Mouse (Mus musculus) CD4-positive, CD25-positive, alpha-beta regulatory T cell, adult 2 months (primary cell): ENCODE results near the gene Tmem86a.
"Not testable (repeated sequence)": the region's sequence is repeated elsewhere in the genome, so short reads cannot be mapped to it uniquely, and the experiment has no call there.

Source experiments
- DNase-seq: peaks from one replicate; pipeline ENCODE4 v3.0.0-alpha.2; 2012; ENCODE audit warnings: low read depth, low spot score

Tmem86a gene

DNA sequence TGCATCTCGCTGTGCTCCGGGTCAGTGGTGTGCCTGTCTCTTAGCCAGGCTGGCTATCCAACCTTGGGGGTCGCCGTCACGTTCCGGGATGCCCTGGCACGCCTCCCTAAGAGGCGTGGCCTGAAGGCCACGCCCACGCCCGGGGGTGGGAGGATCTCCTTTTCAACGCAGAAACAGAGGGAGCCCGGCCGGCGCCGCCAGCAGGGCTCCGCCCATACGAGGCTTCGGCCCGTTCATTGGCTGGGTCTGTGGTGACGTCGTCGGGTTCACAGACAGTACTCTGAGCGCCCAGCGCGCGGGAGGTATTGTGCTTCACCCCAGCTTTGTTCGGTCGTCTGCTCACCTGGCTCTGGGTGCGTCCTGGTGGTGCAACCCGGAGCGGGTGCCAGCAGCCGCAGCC, at the start of gene Tmem86a:
Gene Tmem86a (plus strand): TSS at position 236 of the 400 bp plus-strand sequence.
- peak; percentile 97 for DNase-seq

DNA sequence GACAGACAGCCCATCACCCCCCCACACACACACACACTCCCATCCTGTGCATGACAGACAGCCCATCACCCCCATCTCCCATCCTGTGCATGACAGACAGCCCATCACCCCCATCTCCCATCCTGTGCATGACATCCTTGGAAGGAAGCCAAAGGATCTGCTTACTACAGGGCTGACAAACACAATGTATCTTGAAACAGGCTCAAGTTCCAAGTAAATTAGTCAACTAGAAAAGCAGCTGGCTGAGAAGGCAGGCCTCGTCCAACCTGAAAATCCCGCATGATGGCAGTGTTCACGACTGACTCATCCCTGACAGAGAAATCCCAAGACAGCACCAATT, 49.8 kb upstream of the Tmem86a start:
- no peak for DNase-seq

GRCm38 (mm10) chr7:47001125-47001899, 49.1 kb upstream of the Tmem86a start:
- DNase-seq: no peak

DNA sequence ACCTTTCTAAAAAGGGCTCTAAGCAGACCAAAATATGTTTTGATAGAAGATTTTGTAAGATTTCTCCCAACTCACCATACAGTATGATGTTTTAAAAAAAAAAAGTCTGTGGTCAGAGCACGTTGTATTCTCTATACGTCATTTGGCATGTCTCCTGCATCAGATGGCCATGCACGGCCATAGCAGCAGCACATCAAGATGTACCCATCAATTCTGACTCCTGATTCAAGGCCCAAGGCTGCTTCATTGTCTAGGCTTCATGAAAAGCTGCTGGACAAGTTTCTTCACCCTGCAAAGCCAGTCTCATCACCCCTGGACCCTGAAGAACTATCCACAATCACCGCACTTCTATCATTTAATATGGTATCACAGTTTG, 48.5 kb upstream of the Tmem86a start:
- no peak for DNase-seq

DNA sequence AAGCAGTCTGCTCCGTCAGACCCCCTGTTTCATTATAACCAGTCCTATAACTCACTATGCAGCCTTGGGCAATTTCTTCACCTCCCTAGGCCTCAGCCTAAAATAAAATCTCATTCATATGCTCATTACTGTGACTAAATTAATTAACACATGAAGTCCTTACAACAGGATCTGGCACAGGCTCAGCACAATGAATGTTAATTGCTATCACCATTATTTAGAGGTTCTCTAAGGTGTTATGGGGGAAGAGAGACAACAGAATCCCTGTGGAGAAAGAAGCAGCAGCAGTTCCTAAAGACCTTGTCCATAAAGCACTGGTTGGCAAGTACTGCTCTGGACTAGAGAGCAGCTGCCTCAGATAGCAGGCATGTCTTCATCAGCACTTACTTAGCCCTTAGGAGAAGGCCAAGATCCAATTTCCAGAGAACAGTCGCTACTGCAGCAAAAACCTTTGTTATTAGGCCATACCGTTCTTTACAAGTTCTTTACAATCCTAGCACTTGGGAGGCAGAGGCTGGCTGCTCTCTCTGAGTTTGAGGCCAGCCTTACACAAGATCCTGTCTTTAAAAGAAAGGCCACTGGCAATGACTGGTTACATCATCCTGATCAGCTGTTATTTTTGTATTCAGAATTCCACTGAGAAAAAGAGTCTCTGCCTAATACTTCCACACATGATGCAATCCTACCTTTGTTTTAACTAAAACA, 46.8 kb upstream of the Tmem86a start:
- no peak for DNase-seq

- peak; percentile 49 for DNase-seq
Observed at GRCm38 (mm10) chr7:47007109-47007780, 43.2 kb upstream of the Tmem86a start.

DNA sequence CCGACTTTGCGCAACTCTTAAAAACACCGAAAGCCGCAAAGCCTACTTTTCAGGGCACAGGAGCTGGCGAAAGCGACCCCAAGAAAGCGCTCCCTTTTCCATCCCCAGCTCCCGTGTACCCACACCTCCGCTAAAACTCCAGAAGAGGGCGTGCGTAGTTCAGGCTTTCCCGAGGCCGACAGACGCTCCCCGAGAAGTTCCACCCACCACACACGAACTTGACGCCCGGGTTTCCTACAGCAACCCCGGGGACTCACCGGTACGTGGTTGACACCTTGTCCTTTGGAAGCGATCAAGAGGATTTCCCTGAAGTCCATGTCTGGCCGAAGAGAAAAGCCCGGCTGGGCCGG, 42.6 kb upstream of the Tmem86a start:
- no peak for DNase-seq

DNA sequence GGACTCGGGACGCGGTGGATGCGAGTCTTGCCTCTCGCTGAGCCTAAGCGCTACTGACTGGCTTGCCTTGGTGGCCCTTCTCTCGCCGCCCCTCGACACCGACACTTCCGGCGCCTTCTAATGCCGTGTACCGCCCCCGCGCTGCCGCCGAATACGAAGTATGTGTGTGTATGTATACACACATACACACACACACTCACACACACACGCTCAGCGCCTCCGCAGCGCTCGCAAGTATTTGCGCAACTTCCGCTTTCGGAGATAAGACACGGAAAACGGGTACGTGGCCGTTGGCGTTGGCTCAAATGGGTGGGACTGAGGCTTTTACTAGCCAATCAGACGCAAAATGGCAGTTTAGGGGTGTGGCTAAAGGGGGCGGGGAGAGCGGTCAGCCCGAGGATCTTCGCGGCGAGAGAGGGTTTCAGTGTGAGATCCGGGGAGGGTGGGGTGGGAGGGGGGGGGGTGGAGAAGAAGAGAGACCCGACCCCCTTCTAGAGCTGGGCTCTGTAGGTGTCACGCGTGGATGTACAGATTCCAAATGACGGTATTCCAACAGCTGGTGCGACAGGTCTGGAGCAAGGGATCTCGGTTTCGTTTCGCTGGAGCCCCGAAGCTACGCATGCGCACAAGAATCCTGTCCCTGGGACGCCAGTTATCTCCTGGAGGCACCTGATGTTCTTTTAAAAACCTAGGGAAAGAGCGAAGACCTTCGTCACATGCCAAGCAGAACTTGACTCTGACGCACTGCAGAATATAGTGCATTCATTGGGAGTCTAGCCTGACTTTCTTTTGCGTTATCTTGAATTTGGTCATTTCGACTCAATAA, 42.0 kb upstream of the Tmem86a start, which contains the start of gene Spty2d1:
Gene Spty2d1 (minus strand): TSS at position 244 of the 826 bp plus-strand sequence.
- peak; percentile 99 for DNase-seq

DNA sequence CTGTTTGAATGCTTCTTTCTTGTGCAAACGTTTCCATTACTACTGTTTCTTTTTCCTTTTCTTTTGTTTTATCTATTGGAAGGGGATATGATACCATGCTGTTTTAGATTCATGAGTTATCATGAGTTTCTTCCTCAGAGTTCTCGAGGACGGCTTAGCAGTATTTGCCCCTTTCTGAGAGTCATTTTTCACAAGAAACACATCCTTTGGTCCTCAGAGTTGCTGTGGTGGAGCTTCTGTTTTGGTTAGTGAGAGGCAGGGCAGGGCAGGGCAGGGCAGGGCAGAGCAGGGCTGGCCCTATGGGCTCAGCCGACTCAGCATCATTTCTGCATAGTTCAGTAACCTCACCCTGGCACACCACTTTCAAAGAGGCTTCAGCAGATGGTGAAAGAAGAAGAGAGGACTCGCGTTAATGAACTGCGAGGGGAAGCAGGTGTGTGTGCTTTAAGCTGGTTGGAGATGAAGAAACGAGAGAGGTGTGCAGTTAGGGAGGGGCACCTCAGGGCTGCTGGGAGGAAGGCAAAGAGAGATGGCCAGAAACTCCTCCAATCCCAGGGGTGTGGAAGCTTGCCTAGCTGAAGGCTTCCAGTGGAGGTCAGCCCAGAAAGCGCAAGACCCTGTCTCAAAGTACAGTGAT, 37.2 kb upstream of the Tmem86a start:
- no peak for DNase-seq

GRCm38 (mm10) chr7:47014564-47015389, 35.6 kb upstream of the Tmem86a start:
- DNase-seq: no peak

- DNase-seq: peak; percentile 81
Observed at GRCm38 (mm10) chr7:47015390-47016065, 34.9 kb upstream of the Tmem86a start.

GRCm38 (mm10) chr7:47016602-47017001, 33.8 kb upstream of the Tmem86a start:
- no peak for DNase-seq

GRCm38 (mm10) chr7:47017146-47017545, 33.3 kb upstream of the Tmem86a start:
- no peak for DNase-seq

- DNase-seq: no peak
Observed at GRCm38 (mm10) chr7:47019641-47020040, 30.8 kb upstream of the Tmem86a start.

GRCm38 (mm10) chr7:47020956-47021355, 29.4 kb upstream of the Tmem86a start:
- no peak for DNase-seq

DNA sequence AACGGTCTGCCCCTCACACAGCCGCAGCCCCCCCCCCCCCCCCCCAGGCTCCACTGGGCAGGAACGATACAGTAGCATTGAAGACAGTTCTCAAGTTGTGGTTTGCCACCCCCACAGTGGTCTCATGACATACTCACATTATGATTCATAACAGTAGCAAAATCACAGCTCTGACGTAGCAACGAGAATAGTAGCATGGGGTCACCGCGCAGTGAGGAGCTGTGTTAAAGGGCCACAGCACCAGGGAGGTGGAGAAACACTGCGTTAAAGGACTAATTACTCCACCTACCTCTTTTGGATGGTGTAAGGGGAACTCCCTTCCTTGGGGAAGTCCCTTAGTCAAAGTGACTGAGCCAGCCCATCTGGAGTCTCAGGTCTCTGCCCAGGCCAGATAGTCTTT, 27.9 kb upstream of the Tmem86a start:
- peak; percentile 90 for DNase-seq

GRCm38 (mm10) chr7:47023530-47023929, 26.9 kb upstream of the Tmem86a start:
- DNase-seq: peak; percentile 92

GRCm38 (mm10) chr7:47024454-47024853, 25.9 kb upstream of the Tmem86a start:
- DNase-seq: no peak

GRCm38 (mm10) chr7:47025429-47025828, 25.0 kb upstream of the Tmem86a start:
- no peak for DNase-seq

DNA sequence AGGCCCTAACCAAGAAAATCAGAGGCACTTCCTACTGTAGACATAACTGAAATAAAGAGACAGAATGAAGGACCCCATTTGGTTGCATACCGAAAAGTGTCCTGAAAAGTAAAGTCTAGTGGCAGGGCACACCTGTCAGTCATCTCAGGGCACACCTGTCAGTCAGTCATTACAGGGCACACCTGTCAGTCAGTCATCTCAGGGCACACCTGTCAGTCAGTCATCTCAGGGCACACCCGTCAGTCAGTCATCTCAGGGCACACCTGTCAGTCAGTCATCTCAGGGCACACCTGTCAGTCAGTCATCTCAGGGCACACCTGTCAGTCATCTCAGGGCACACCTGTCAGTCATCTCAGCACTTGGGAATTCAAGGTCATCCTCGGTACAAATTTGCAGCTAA, 23.5 kb upstream of the Tmem86a start:
- DNase-seq: not testable (repeated sequence)
